In genomic region chr7:145314785-145315411, GRCm38 (mm10) we compare ENCODE assay signal across 25 mouse cellular contexts. TPM values are rescaled to one million over a fixed set of nuclear protein-coding genes. Genes with fewer than 3 reads are reported as not detected.
"Had no signal": no experiment of that assay in that cellular context is flagged by ENCODE, and none has a peak within 500 bp of the region (broad histone marks: within the 10 kb centered on the region; RNA-seq: fewer than 3 reads in every experiment).

Gene Mrgprd (plus strand): TSS chr7:145314835.

- H3K27ac ChIP-seq: lung, embryonic 15.5 days; macrophage; midbrain, embryonic 13.5 days; midbrain, embryonic 15.5 days; neural tube, embryonic 12.5 days; stomach, embryonic 15.5 days; stomach, postnatal 0 days had no signal

- H3K4me1 ChIP-seq: lung, embryonic 15.5 days; megakaryocyte, embryonic 14.5 days; midbrain, embryonic 13.5 days; midbrain, embryonic 15.5 days; neural tube, embryonic 12.5 days; stomach, embryonic 15.5 days had no signal

- DNase-seq: lung, adult 2 months; lung, postnatal 14 days; lung, postnatal 36 days; right cerebral cortex, postnatal 14 days; thymus, adult 2 months; thymus, postnatal 25 days; thymus, postnatal 4 days had no signal

- H3K4me3 ChIP-seq: lung, embryonic 15.5 days; megakaryocyte, embryonic 14.5 days; midbrain, embryonic 13.5 days; midbrain, embryonic 15.5 days; neural tube, embryonic 12.5 days; stomach, embryonic 15.5 days had no signal

- H3K27me3 ChIP-seq: lung, embryonic 15.5 days; midbrain, embryonic 13.5 days; midbrain, embryonic 15.5 days; neural tube, embryonic 12.5 days; stomach, embryonic 15.5 days had no signal

RNA-seq across cellular contexts. Expression of gene Mrgprd, which starts in this region (rescaled TPM):
- total RNA-seq: megakaryocyte progenitor cell, adult 5-6 weeks; midbrain, postnatal 0 days; monocyte, adult 5-6 weeks; neutrophil, adult 5-6 weeks had no signal
- polyA plus RNA-seq: lung, adult 2 months; lung, embryonic 15.5 days; lung, postnatal 0 days; macrophage; midbrain, embryonic 11.5 days; midbrain, embryonic 13.5 days; midbrain, embryonic 15.5 days; midbrain, postnatal 0 days; neural tube, embryonic 14.5 days; spleen, adult 2 months; stomach, embryonic 15.5 days; stomach, postnatal 0 days; testis, adult 2 months; thymus, adult 2 months; urinary bladder, adult 2 months had no signal
